Mouse (Mus musculus): Measurements from ENCODE around the gene Gpr33.

Gene Gpr33

GRCm38 (mm10) chr12:51985163-51985748 is 42.6 kb downstream of the Gpr33 start:
- no peak for DNase-seq

GRCm38 (mm10) chr12:51983625-51984024 is 44.2 kb downstream of the Gpr33 start:
- no peak for DNase-seq

GRCm38 (mm10) chr12:51976531-51976930 is 51.3 kb downstream of the Gpr33 start:
- DNase-seq: no peak

GRCm38 (mm10) chr12:51974381-51974780 is 53.5 kb downstream of the Gpr33 start:
- no peak for DNase-seq

Measured in kidney, postnatal 25 days (tissue).